Mouse (Mus musculus) induced T-regulatory cell, adult 2 months (primary cell): Measurements from ENCODE around the gene Abhd5.
A peak's percentile ranks its signal among the peaks of the same experiment; 100 is the strongest.

ENCODE experiments used
- DNase-seq: peaks from one replicate; pipeline ENCODE4 v3.0.0-alpha.2; 2012; ENCODE audit warnings: low read depth

Gene Abhd5

DNA sequence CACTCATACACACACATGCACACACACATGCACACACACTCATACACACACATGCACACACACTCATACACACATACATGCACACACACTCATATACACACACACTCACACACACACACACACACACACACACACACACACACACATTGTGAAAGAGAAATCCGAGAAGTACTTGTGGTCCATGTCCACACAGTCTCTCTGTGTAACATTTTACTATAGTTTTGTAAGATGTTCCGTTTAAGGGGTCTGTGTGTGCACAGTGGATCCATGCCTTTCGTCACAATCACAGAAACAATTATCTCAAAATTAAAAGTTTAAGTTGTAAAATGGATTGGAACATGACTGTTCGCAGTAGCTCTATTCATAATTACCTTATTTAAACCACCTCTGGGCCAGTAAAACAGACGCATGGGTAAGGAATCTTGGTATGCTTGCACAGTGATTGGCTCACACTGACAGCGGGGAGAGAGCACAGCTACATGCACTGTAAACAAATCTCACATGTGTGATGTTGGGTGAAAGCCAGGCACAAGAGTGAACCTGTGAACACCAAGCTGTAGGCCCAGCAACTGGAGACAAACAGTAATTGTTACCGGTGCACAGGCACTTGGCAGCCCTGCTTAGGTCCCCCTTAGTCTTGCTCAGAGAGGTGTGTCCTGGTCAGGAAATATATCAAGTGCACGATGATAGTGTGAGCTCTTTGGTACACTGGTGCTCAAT, 63.8 kb downstream of the Abhd5 start:
- DNase-seq: no peak

DNA sequence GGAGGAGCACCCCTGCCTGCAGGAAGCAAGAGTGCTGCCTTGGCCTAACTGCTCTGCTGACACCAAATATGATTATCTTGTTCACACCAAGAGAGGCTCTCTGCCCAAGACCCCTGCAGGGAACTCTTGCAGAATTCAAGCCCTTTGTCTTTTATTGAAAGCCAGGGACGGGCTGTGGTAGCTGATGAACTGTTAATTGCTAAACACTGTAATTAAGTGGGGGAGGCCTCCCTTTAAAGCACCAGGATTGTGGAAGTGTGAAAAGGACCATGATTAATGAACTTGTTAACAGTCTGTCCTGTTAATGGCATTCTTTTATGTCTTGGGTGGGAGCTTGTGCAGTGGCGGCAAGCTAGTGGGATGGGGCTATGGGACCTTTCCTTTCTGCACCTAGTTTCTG, 65.2 kb downstream of the Abhd5 start:
- DNase-seq: no peak

DNA sequence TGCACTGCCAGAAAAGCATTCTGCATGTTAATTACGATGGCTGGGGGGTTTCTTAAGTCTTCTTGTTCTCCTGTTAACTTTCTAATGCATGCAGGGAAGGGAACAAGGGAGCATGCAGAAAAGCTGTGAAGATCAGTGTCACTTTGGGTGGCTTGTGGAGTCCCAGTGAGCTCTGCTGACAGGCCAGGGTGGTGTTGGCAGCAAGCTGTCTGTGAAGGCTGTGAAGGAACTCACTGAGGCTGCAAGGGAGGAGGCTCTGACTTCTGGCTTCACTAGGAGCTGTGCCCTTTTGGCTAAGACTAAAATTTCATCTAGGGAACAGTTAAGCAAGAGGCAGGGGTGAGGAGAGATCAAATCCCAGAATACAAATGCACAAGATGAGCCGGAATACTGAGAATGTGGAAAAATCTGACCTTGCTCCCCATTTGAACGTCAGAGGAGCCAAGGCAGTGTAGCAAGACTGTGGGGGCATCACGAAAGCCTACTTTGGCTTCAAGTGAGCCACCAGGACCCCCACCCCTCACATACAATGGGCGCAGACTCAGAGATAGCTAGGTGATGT, 68.9 kb downstream of the Abhd5 start:
- no peak for DNase-seq

DNA sequence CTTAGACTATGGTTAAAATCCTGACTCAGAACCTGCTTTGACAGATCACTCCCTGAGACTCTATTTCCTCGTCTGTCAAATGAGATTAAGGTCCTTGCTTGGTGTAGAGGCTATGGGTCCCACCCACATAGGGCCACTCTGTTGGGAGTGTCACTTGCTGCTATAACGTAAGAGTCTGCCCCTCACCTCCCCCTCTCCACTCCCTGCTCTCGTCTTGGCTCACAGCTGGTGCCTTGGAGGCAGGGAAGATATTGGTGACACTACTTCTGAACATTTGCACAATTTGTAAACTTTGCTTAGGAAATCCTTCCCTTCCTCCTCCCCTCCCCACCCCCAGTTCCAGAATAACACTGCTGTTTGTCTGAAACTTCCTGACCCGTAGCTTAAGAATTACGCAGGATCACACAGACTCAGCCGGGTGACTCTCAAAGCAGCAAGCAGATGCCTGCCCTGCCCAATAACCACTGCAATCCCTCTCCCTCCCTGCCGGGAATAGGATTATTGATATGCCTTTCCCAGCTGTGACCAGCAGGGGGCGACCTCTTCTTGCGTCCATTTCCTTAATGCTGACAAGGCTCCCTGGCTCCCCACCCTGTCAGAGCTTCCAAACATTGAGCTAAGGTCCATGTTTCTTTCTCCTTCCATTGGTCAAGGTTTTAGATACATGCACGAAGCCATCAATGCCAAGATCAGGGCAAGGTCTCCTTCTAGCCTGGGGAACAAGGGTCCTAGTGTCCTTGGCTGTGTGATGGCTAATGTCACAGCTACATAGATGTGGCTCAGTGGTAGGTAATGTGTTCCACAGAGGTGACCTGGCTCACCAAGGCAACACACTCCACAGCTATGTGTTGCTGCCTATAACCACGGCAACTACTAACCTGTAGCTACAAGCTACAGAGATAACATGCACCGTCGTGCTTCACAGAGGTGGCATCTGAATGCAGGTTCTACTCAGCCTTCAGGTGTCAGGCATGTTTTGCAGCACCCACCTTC, 69.7 kb downstream of the Abhd5 start:
- peak; percentile 68 for DNase-seq

- no peak for DNase-seq
Observed at GRCm38 (mm10) chr9:122421911-122422310, 70.5 kb downstream of the Abhd5 start.

- no peak for DNase-seq
Observed at GRCm38 (mm10) chr9:122422706-122423105, 71.3 kb downstream of the Abhd5 start.

GRCm38 (mm10) chr9:122423146-122423545, 71.7 kb downstream of the Abhd5 start:
- DNase-seq: peak; percentile 25

- DNase-seq: peak; percentile 36
Observed at GRCm38 (mm10) chr9:122424941-122425608, 73.7 kb downstream of the Abhd5 start.

GRCm38 (mm10) chr9:122429058-122429649, 77.7 kb downstream of the Abhd5 start:
- no peak for DNase-seq

DNA sequence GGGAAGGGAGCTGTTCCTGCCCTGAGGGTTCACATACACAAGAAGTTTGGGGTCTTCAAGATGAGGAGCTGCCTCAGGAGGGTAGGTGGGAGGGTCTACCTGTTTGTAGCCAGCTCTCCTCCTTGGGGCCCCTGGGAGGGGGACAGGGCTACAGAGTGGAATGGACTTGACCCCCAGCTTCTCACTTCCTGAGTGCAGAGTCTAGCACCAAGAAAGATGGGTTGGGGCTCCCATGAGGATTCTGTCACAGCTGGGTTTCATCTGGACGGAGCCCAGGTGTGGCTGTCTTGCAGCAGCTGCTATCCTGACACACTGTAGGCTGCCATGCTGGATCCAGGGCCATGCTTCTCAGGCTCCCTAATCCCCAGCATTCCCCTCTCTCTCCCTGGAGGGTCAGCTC, 78.3 kb downstream of the Abhd5 start:
- no peak for DNase-seq
